Mouse (Mus musculus): Measurements from ENCODE around the gene Rock2. TPM values are rescaled to one million over a fixed set of nuclear protein-coding genes. Genes with fewer than 3 reads are reported as not detected.
A peak's percentile ranks its signal among the peaks of the same experiment; 100 is the strongest.
"Not testable (repeated sequence)": the region's sequence is repeated elsewhere in the genome, so short reads cannot be mapped to it uniquely, and the experiment has no call there.

Rock2 gene
- polyA plus RNA-seq, 1 experiment from 2014 or later = 16.5 TPM

GRCm38 (mm10) chr12:17000628-17001027, 105.9 kb downstream of the Rock2 start:
- no peaks in the 10 kb centered on the region for H3K9me3 ChIP-seq
- H3K27me3 ChIP-seq = peaks cover 51% of the 10 kb centered on the region
- H3K36me3 ChIP-seq = 0 out of 2 replicates have a peak, but pooled peaks cover under 1% of the 10 kb centered on the region
- 46% methylated on average over 6 of the region's 6 CpGs for WGBS
- H3K27ac ChIP-seq = no peak overlapping the region
- H3K4me3 ChIP-seq (replicated peaks) = peak overlapping the region; percentile 61; the same call in 1 of the 2 replicates
- H3K4me2 ChIP-seq = peak overlapping the region; percentile 89
- no peak overlapping the region for H3K9ac ChIP-seq (replicated peaks)
- ATAC-seq (ENCODE audit: insufficient number of reproducible peaks, insufficient read depth, low FRiP score, low TSS enrichment, low read depth) = no peak
- peaks cover 20% of the 10 kb centered on the region for H3K4me1 ChIP-seq (replicated peaks)

GRCm38 (mm10) chr12:17001211-17001610, 106.5 kb downstream of the Rock2 start:
- WGBS = 52% methylated on average over 4 of the region's 4 CpGs

GRCm38 (mm10) chr12:17009466-17009865, 114.8 kb downstream of the Rock2 start:
- no peak overlapping the region for H3K4me2 ChIP-seq
- H3K4me3 ChIP-seq (replicated peaks) = no peak overlapping the region
- ATAC-seq (ENCODE audit: insufficient number of reproducible peaks, insufficient read depth, low FRiP score, low TSS enrichment, low read depth) = no peak
- H3K9me3 ChIP-seq = no peaks in the 10 kb centered on the region
- H3K27ac ChIP-seq = no peak overlapping the region
- peaks cover 3% of the 10 kb centered on the region; the same call in 1 of the 2 replicates for H3K27me3 ChIP-seq
- 96% methylated on average over 6 of the region's 6 CpGs for WGBS
- H3K4me1 ChIP-seq (replicated peaks) = no peaks in the 10 kb centered on the region; the same call in 1 of the 2 replicates
- H3K36me3 ChIP-seq = no peaks in the 10 kb centered on the region
- H3K9ac ChIP-seq (replicated peaks) = no peak overlapping the region

More at GRCm38 (mm10) chr12:17001211-17001610, 106.5 kb downstream of the Rock2 start:
- H3K27ac ChIP-seq = no peak overlapping the region
- H3K9me3 ChIP-seq = no peaks in the 10 kb centered on the region
- ATAC-seq (ENCODE audit: insufficient number of reproducible peaks, insufficient read depth, low FRiP score, low TSS enrichment, low read depth) = no peak
- no peak overlapping the region for H3K4me3 ChIP-seq (replicated peaks)
- no peak overlapping the region for H3K4me2 ChIP-seq
- H3K36me3 ChIP-seq = no peaks in the 10 kb centered on the region
- H3K9ac ChIP-seq (replicated peaks) = no peak overlapping the region
- H3K27me3 ChIP-seq = peaks cover 51% of the 10 kb centered on the region
- peaks cover 20% of the 10 kb centered on the region for H3K4me1 ChIP-seq (replicated peaks)

DNA sequence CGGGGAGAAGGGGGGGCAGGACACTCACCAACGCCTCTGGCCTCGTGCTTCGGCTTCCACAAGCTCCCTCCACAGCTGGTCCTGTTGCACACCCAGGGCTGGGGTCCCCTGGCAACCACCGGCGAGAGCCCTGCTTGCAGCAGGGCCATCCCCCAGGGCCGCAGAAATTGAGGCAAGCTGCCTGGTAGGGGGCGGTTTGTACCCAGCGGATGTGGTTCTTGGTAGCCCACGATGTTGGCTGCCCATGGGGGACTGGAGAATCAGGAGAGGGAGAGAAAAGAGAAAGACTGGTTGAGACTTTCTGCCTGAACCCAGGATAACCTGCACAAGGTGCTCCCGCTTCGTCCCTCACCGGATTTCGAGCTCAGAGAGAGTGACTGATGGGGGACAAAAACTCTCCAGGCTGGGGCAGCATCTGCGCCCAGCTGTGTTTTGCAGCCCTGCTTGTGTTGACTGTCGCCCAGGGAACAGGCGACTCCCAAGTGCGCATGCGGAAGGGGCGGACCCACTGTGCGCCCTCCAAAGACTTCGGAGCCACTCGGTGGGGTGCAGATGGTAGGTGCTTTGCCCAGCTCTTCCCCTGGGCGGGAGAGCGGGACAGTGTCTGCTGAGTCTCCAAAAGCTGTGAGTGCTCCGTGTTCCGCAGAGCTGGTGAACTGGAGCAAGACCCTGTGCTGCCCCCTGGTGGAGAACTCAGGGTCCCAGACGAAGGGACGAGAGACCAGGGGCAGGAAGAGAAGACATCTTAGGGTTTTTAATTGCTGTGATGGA, 116.6 kb downstream of the Rock2 start, which contains the start of gene 2410004P03Rik:
TSS of gene 2410004P03Rik (minus strand) at position 628 of the 771 bp plus-strand sequence.
- Histone ChIP-seq H3K4me2 (peak within 1 kb of the TSS; percentile 62), H3K36me3 (no peaks in the 10 kb centered on the region), H3K9ac (replicated peaks) (peak within 1 kb of the TSS; percentile 46), H3K27me3 (peaks cover 3% of the 10 kb centered on the region; the same call in 1 of the 2 replicates), H3K4me3 (replicated peaks) (peak within 1 kb of the TSS; percentile 39), H3K9me3 (no peaks in the 10 kb centered on the region), H3K4me1 (replicated peaks) (no peaks in the 10 kb centered on the region; the same call in 1 of the 2 replicates), H3K27ac (no peak within 1 kb of the TSS)
- ATAC-seq (ENCODE audit: insufficient number of reproducible peaks, insufficient read depth, low FRiP score, low TSS enrichment, low read depth) = peak; percentile 44; the same call in 1 of the 2 replicates
- 9% methylated on average over 29 of the region's 29 CpGs for WGBS

- peaks cover 3% of the 10 kb centered on the region; the same call in 1 of the 2 replicates for H3K27me3 ChIP-seq
- H3K36me3 ChIP-seq = no peaks in the 10 kb centered on the region
- H3K4me2 ChIP-seq = no peak overlapping the region
- ATAC-seq (ENCODE audit: insufficient number of reproducible peaks, insufficient read depth, low FRiP score, low TSS enrichment, low read depth) = peak; percentile 33; the same call in 1 of the 2 replicates
- no peaks in the 10 kb centered on the region; the same call in 1 of the 2 replicates for H3K4me1 ChIP-seq (replicated peaks)
- H3K4me3 ChIP-seq (replicated peaks) = no peak overlapping the region
- H3K9ac ChIP-seq (replicated peaks) = no peak overlapping the region
- WGBS = 68% methylated on average over 2 of the region's 2 CpGs
- H3K27ac ChIP-seq = no peak overlapping the region
- no peaks in the 10 kb centered on the region for H3K9me3 ChIP-seq
Observed at GRCm38 (mm10) chr12:17012067-17012899, 117.6 kb downstream of the Rock2 start.

DNA sequence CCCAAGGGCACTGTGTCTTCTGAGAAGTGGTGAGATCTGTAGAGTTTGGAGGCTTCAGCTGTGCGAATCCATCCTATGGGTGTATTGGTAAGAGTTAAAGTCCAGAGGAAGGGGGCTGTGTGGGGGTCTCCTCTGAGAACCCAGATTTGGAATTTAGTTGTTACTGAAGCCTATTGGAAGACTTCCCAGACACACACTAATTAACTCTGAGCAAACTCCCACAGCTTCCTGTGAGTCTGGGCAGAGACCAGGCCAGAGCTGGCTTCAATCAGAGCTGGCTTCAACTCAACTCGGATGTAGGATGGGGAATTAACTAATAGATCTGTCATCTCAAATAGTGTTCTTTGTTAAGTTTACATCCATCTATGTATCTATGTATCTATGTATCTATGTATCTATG, 121.0 kb downstream of the Rock2 start:
- no peak overlapping the region for H3K4me2 ChIP-seq
- H3K9ac ChIP-seq (replicated peaks) = no peak overlapping the region
- ATAC-seq (ENCODE audit: insufficient number of reproducible peaks, insufficient read depth, low FRiP score, low TSS enrichment, low read depth) = no peak
- no peak overlapping the region for H3K27ac ChIP-seq
- peaks cover 3% of the 10 kb centered on the region; the same call in 1 of the 2 replicates for H3K27me3 ChIP-seq
- no peaks in the 10 kb centered on the region; the same call in 1 of the 2 replicates for H3K4me1 ChIP-seq (replicated peaks)
- no peaks in the 10 kb centered on the region for H3K36me3 ChIP-seq
- H3K9me3 ChIP-seq = no peaks in the 10 kb centered on the region
- 81% methylated on average over 2 of the region's 2 CpGs for WGBS
- no peak overlapping the region for H3K4me3 ChIP-seq (replicated peaks)

GRCm38 (mm10) chr12:17018468-17018867, 123.8 kb downstream of the Rock2 start:
- 34% methylated on average over 4 of the region's 4 CpGs for WGBS
- no peaks in the 10 kb centered on the region for H3K4me1 ChIP-seq (replicated peaks)
- no peak overlapping the region for H3K4me2 ChIP-seq
- H3K9me3 ChIP-seq = no peaks in the 10 kb centered on the region
- no peaks in the 10 kb centered on the region for H3K36me3 ChIP-seq
- H3K27me3 ChIP-seq = no peaks in the 10 kb centered on the region
- H3K4me3 ChIP-seq (replicated peaks) = no peak overlapping the region
- ATAC-seq (ENCODE audit: insufficient number of reproducible peaks, insufficient read depth, low FRiP score, low TSS enrichment, low read depth) = no peak
- H3K27ac ChIP-seq = no peak overlapping the region
- no peak overlapping the region for H3K9ac ChIP-seq (replicated peaks)

GRCm38 (mm10) chr12:17021125-17021524, 126.4 kb downstream of the Rock2 start:
- not testable (repeated sequence) for H3K4me3 ChIP-seq (replicated peaks); ATAC-seq (ENCODE audit: insufficient number of reproducible peaks, insufficient read depth, low FRiP score, low TSS enrichment, low read depth); H3K4me2 ChIP-seq; H3K36me3 ChIP-seq; H3K9me3 ChIP-seq; H3K4me1 ChIP-seq (replicated peaks); H3K9ac ChIP-seq (replicated peaks); H3K27ac ChIP-seq; H3K27me3 ChIP-seq
- 81% methylated on average over 4 of the region's 4 CpGs for WGBS

GRCm38 (mm10) chr12:17022145-17022544, 127.5 kb downstream of the Rock2 start:
- no peak overlapping the region for H3K4me2 ChIP-seq
- ATAC-seq (ENCODE audit: insufficient number of reproducible peaks, insufficient read depth, low FRiP score, low TSS enrichment, low read depth) = no peak
- H3K27ac ChIP-seq = no peak overlapping the region
- no peak overlapping the region for H3K9ac ChIP-seq (replicated peaks)
- no peak overlapping the region for H3K4me3 ChIP-seq (replicated peaks)
- H3K27me3 ChIP-seq = no peaks in the 10 kb centered on the region
- H3K4me1 ChIP-seq (replicated peaks) = no peaks in the 10 kb centered on the region
- H3K9me3 ChIP-seq = no peaks in the 10 kb centered on the region
- no peaks in the 10 kb centered on the region for H3K36me3 ChIP-seq
- 91% methylated on average over 4 of the region's 4 CpGs for WGBS

DNA sequence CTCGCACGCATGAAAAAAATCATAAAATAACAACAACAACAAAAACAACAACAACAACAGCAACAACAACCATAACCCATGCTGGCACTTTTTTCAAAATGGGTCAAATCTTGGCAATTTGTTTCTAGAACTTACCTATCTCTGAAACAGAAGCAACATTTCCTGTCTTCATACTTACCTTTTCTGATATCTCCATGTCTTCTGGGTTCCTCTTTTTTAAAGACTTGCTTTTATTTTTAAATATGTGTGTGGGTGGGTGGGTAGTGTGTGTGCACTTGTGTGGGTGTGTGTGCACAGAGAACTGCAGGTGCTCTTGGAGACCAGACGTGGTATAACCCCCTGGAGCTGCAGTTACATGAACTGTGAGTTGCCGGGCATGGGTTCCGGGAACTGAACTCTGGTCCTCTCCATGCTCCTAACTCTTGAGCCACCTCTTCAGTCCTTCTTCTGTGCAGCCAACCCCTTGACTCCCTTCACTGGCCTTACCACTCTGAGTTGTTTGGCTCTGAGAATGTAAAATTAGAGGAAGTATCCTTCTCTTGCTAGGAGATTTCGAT, 129.9 kb downstream of the Rock2 start:
- H3K4me1 ChIP-seq (replicated peaks) = no peaks in the 10 kb centered on the region
- WGBS = 90% methylated on average over 6 of the region's 6 CpGs
- no peak overlapping the region for H3K4me2 ChIP-seq
- H3K27me3 ChIP-seq = no peaks in the 10 kb centered on the region
- peaks cover 6% of the 10 kb centered on the region; the same call in 1 of the 2 replicates for H3K9me3 ChIP-seq
- ATAC-seq (ENCODE audit: insufficient number of reproducible peaks, insufficient read depth, low FRiP score, low TSS enrichment, low read depth) = no peak
- H3K36me3 ChIP-seq = no peaks in the 10 kb centered on the region
- H3K4me3 ChIP-seq (replicated peaks) = no peak overlapping the region
- no peak overlapping the region for H3K27ac ChIP-seq
- no peak overlapping the region for H3K9ac ChIP-seq (replicated peaks)

Data from limb, embryonic 12.5 days (tissue).